Mouse (Mus musculus): ENCODE results near the gene Plpp7. TPM values are rescaled to one million over a fixed set of nuclear protein-coding genes. Genes with fewer than 3 reads are reported as not detected.
A peak's percentile ranks its signal among the peaks of the same experiment; 100 is the strongest.

Gene Plpp7
- polyA plus RNA-seq, 1 experiment from 2014 or later, result 11.3 TPM

DNA sequence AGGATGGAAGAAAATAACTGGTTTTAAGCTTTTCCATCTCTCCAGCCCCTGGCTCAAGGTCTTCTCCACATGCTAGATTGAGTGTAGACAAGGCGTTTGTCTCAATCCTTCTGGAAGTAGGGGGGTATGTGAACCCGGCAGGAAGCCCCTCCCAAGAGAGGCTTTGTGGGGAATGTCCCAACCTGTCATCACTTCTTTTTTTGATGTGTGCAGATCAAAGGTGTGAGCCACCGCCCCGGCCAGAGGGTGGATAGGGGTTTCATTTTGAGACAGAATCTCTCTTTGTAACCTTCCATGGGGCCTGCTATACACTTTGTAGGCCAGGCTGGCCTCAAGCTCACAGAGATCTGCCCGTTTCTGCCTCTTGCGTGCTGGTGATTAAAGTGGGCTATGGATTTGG lies 60.3 kb downstream of the Plpp7 start:
- no peak overlapping the region for H3K4me3 ChIP-seq (ENCODE audit: low read depth, low read length)
- no peak overlapping the region for H3K27ac ChIP-seq (ENCODE audit: low read depth, low read length)
- H3K4me2 ChIP-seq (ENCODE audit: low read length), result no peak overlapping the region
- peaks cover 62% of the 10 kb centered on the region for H3K4me1 ChIP-seq (ENCODE audit: control insufficient read depth, insufficient read depth, low read length)
- no peaks in the 10 kb centered on the region for H3K9me3 ChIP-seq (replicated peaks; ENCODE audit: control insufficient read depth, low read length)
- no peaks in the 10 kb centered on the region for H3K27me3 ChIP-seq (replicated peaks; ENCODE audit: control insufficient read depth, insufficient read depth, low read length)
- WGBS, result 76% methylated on average over 6 of the region's 6 CpGs
- ATAC-seq (no peak), DNase-seq (ENCODE audit: low spot score) (no peak)
- H3K36me3 ChIP-seq (ENCODE audit: control insufficient read depth, insufficient read depth, low read length), result 0 out of 2 replicates have a peak, but pooled peaks cover 8% of the 10 kb centered on the region
- no peak overlapping the region for H3K9ac ChIP-seq (ENCODE audit: low read length)

DNA sequence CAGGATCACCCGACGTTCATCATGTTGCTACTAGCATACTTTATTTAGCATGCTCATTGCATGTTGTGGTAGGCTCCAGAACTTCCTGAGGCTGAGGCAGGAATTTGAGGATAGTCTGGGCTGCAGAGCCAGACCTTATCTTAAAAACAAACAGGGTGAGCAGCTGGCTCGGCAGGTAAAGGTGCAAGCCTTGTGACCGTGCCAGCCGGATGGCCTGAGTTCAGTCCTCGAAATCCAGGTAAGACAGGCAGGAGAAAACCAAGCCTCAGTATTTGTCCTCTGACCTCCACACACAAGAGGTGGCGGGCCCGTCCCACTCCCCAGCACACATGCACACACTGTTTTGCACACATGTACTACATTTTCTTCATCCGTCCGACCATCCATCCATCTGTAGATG lies 61.3 kb downstream of the Plpp7 start:
- 0 out of 2 replicates have a peak, but pooled peaks cover 9% of the 10 kb centered on the region for H3K36me3 ChIP-seq (ENCODE audit: control insufficient read depth, insufficient read depth, low read length)
- WGBS, result 60% methylated on average over 10 of the region's 10 CpGs
- peak overlapping the region; percentile 66 for H3K27ac ChIP-seq (ENCODE audit: low read depth, low read length)
- no peaks in the 10 kb centered on the region for H3K27me3 ChIP-seq (replicated peaks; ENCODE audit: control insufficient read depth, insufficient read depth, low read length)
- H3K9me3 ChIP-seq (replicated peaks; ENCODE audit: control insufficient read depth, low read length), result no peaks in the 10 kb centered on the region
- ATAC-seq (no peak), DNase-seq (ENCODE audit: low spot score) (no peak)
- H3K9ac ChIP-seq (ENCODE audit: low read length), result peak overlapping the region; percentile 45; the same call in 1 of the 2 replicates
- no peak overlapping the region for H3K4me3 ChIP-seq (ENCODE audit: low read depth, low read length)
- H3K4me2 ChIP-seq (ENCODE audit: low read length), result peak overlapping the region; percentile 34
- H3K4me1 ChIP-seq (ENCODE audit: control insufficient read depth, insufficient read depth, low read length), result peaks cover 62% of the 10 kb centered on the region

DNA sequence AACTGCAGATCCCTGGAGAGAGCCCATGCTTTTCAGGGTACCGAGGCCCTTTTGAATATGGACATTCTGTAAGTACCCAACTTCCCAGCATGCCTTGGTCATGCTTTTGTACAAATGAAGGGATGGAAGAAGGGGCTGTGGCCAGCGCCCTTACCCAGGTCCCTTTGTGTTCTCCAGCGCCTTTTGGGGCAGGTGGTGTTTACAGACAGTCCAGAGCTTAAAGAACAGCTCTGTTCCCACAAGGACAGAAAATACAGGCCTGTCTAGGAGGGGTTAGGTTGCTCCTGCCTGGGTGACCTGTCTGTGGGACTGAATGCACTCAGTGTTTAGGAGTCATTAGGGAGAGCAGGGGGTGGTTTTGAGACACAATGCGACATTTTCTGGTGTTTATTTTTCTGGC lies 62.0 kb downstream of the Plpp7 start:
- Histone ChIP-seq H3K27ac (ENCODE audit: low read depth, low read length) (peak overlapping the region; percentile 66), H3K27me3 (replicated peaks; ENCODE audit: control insufficient read depth, insufficient read depth, low read length) (no peaks in the 10 kb centered on the region), H3K36me3 (ENCODE audit: control insufficient read depth, insufficient read depth, low read length) (0 out of 2 replicates have a peak, but pooled peaks cover 9% of the 10 kb centered on the region), H3K9me3 (replicated peaks; ENCODE audit: control insufficient read depth, low read length) (no peaks in the 10 kb centered on the region), H3K4me3 (ENCODE audit: low read depth, low read length) (no peak overlapping the region), H3K9ac (ENCODE audit: low read length) (peak overlapping the region; percentile 45), H3K4me1 (ENCODE audit: control insufficient read depth, insufficient read depth, low read length) (peaks cover 61% of the 10 kb centered on the region), H3K4me2 (ENCODE audit: low read length) (peak overlapping the region; percentile 34)
- 2% methylated on average over 4 of the region's 4 CpGs for WGBS
- peak; percentile 41 for DNase-seq (ENCODE audit: low spot score)
- peak; percentile 27; the same call in 1 of the 2 replicates for ATAC-seq

DNA sequence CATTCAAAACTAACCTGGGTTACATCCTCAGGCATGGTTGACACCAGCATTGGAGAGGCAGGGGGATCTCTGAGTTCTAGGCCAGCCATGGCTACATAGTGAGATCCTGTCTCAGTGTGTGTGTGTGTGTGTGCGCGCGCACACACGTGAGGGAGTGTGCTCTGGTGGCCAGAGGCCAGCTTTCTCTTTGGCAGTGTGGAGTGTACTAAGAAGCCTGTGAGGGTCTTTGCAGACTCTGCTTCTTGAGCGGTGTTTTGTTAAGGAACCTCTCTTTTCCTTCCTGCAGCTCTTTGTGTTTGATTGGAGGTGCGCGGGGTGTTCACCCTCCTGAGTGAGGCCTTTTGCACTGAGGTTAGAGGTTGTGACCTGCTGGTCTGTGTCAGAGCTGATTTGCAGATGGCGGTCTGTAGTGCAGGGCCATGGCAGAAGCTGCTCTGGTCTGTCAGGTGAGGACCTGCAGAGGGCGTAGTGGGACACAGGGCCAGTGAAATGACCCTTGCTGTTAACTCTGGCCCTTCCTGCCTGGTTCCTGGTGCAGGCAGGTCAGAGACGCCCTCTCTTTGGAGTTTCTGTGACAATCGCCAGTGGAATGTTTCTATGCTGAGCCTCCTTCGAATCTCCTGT lies 63.4 kb downstream of the Plpp7 start:
- DNase-seq (ENCODE audit: low spot score), result no peak
- Histone ChIP-seq H3K27ac (ENCODE audit: low read depth, low read length) (no peak overlapping the region), H3K9ac (ENCODE audit: low read length) (no peak overlapping the region), H3K4me1 (ENCODE audit: control insufficient read depth, insufficient read depth, low read length) (peaks cover 48% of the 10 kb centered on the region), H3K27me3 (replicated peaks; ENCODE audit: control insufficient read depth, insufficient read depth, low read length) (no peaks in the 10 kb centered on the region), H3K4me3 (ENCODE audit: low read depth, low read length) (no peak overlapping the region), H3K9me3 (replicated peaks; ENCODE audit: control insufficient read depth, low read length) (no peaks in the 10 kb centered on the region), H3K4me2 (ENCODE audit: low read length) (no peak overlapping the region), H3K36me3 (ENCODE audit: control insufficient read depth, insufficient read depth, low read length) (0 out of 2 replicates have a peak, but pooled peaks cover 9% of the 10 kb centered on the region)
- WGBS, result 79% methylated on average over 12 of the region's 12 CpGs
- ATAC-seq, result no peak

Small RNA genes lying within 50 kb of the gene (microRNA-seq; reads per million reads assigned to microRNA genes)
- 0.66 reads per million for gene Mir7674

Other genes starting within 250 kb of the Plpp7 start
- gene Fibcd1, start 249.5 kb upstream of the Plpp7 start, polyA plus RNA-seq (2014; fragmentation: Nextera tagmentation; extraction: Ambion mirVana), result 3.0 and 3.3 TPM in 2 replicates
- 2.9 and 4.3 TPM in 2 replicates for gene Lamc3, start 208.2 kb upstream of the Plpp7 start, polyA plus RNA-seq (2014; fragmentation: Nextera tagmentation; extraction: Ambion mirVana)
- 53.4 and 66.3 TPM in 2 replicates for gene Aif1l, start 145.4 kb upstream of the Plpp7 start, polyA plus RNA-seq (2014; fragmentation: Nextera tagmentation; extraction: Ambion mirVana)
- 47.8 and 49.8 TPM in 2 replicates for gene Nup214, start 121.1 kb upstream of the Plpp7 start, polyA plus RNA-seq (2014; fragmentation: Nextera tagmentation; extraction: Ambion mirVana)
- gene Fam78a, start 10.7 kb upstream of the Plpp7 start, polyA plus RNA-seq (2014; fragmentation: Nextera tagmentation; extraction: Ambion mirVana), result 0.34 and 0.66 TPM in 2 replicates
- gene Prrc2b, start 55.6 kb downstream of the Plpp7 start, polyA plus RNA-seq (2014; fragmentation: Nextera tagmentation; extraction: Ambion mirVana), result 53.3 and 62.4 TPM in 2 replicates
- 22.3 and 27.1 TPM in 2 replicates for gene Pomt1, start 141.1 kb downstream of the Plpp7 start, polyA plus RNA-seq (2014; fragmentation: Nextera tagmentation; extraction: Ambion mirVana)
- gene Uck1, start 164.6 kb downstream of the Plpp7 start, polyA plus RNA-seq (2014; fragmentation: Nextera tagmentation; extraction: Ambion mirVana), result 84.2 and 96.6 TPM in 2 replicates
- gene Golga2, start 191.9 kb downstream of the Plpp7 start, polyA plus RNA-seq (2014; fragmentation: Nextera tagmentation; extraction: Ambion mirVana), result 15.5 and 20.6 TPM in 2 replicates
- gene Swi5, start 192.5 kb downstream of the Plpp7 start, polyA plus RNA-seq (2014; fragmentation: Nextera tagmentation; extraction: Ambion mirVana), result 186 and 243 TPM in 2 replicates

Measured in forebrain, embryonic 14.5 days (tissue).